Mouse (Mus musculus) erythroblast, embryonic 14.5 days (primary cell): ENCODE data around the gene Hspe1.

ENCODE experiments used
- GATA1 ChIP-seq: IDR thresholded peaks from 2 replicates; pipeline ENCODE4 v1.6.1; 2012; ENCODE audit warnings: low read length, inconsistent platforms, mixed read lengths
- TAL1 ChIP-seq: IDR thresholded peaks from 3 replicates; pipeline ENCODE4 v1.6.1; 2012; ENCODE audit warnings: low read length, inconsistent platforms, mixed read lengths

DNA sequence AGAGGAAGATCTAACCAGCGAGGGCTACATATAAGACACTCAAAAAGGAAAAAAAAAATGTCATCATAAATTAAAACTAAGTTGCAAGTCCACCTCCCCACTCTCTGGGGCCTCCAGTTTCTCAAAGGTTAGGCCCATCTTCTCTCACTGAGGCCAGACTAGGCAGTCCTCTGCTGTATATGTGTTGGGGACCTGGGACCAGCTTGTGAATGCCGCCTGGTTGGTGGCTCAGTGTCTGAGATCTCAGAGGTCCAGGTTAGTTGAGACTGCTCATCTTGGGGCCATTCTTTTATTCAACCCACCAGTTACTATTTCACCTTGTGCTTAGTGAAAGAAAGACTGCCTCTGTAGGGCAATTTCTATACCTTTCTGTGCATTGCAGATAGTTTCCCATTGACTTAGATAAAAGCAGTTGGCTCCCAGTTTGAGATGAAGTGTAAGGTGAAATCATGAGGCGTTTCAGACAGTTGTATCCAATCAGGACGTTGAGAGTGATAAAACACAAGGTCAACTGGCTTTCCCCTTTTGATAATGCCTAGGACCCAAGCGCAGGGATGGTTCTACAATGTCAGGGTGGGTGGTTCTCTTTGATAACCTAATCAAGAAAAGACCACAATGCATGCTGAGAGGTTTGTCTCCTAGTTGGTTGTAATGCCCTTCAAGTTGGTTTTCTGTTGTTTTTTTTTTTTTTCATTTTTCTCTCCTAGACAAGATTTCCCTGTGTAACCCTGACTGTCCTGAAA lies 12.1 kb upstream of the Hspe1 start:
- TF ChIP-seq GATA1: no peak
- no peak for TF ChIP-seq TAL1
